14 mouse cellular contexts compared by ENCODE assay signal in the genomic region with DNA sequence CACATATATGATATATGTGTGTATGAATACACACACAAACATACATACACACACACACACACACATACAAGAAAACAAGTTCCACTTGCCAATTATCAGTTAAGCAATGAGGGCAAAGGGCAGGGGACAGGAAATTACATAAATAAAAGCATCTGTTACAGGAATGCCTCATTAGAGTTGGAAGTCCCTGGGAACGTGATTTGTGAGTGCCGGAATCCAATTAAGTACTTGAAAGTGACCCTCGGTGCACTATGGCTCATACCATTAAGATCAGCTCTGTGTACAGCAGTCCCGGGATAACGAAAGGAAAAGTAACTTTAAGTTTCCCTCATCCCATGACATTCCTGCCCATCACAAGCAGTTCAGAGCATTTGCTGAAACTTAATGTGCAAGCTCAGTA.
DNase-seq lines count a peak whose midpoint lies in the region; ATAC-seq and TF ChIP-seq lines count a peak whose summit lies in the region.
"Had no signal": no experiment of that assay in that cellular context is flagged by ENCODE, and none has a peak within 500 bp of the region (broad histone marks: within the 10 kb centered on the region; RNA-seq: fewer than 3 reads in every experiment).

No protein-coding gene starts in this region.

- no peak overlapping the region for H3K9ac ChIP-seq in lung, embryonic 16.5 days (ENCODE audit: low read length)
- no peak overlapping the region for H3K9ac ChIP-seq in forebrain, embryonic 12.5 days
- H3K9ac ChIP-seq: embryonic facial prominence, embryonic 12.5 days; lung, embryonic 15.5 days had no signal

- H3K36me3 ChIP-seq in lung, embryonic 16.5 days (ENCODE audit: control insufficient read depth, insufficient read depth, low read length): no peaks in the 10 kb centered on the region
- H3K36me3 ChIP-seq in forebrain, embryonic 12.5 days (replicated peaks): no peaks in the 10 kb centered on the region
- H3K36me3 ChIP-seq: embryonic facial prominence, embryonic 12.5 days; lung, embryonic 15.5 days had no signal

- no peaks in the 10 kb centered on the region for H3K4me1 ChIP-seq in lung, embryonic 16.5 days (replicated peaks; ENCODE audit: control insufficient read depth, insufficient read depth, low read length)
- no peaks in the 10 kb centered on the region for H3K4me1 ChIP-seq in forebrain, embryonic 12.5 days
- H3K4me1 ChIP-seq: embryonic facial prominence, embryonic 12.5 days; lung, embryonic 15.5 days had no signal

- ATAC-seq in lung, embryonic 16.5 days (ENCODE audit: low read depth): peak; percentile 47; the same call in 1 of the 2 replicates
- no peak for ATAC-seq in forebrain, embryonic 12.5 days (ENCODE audit: low FRiP score)

- WGBS in lung, embryonic 16.5 days: 67% methylated on average over 5 of the region's 5 CpGs
- WGBS in forebrain, embryonic 12.5 days: 57% methylated on average over 5 of the region's 5 CpGs

- H3K4me3 ChIP-seq in gastrocnemius, adult 2 months: peak overlapping the region; percentile 42
- H3K4me3 ChIP-seq in lung, embryonic 16.5 days (ENCODE audit: low read length): no peak overlapping the region
- no peak overlapping the region for H3K4me3 ChIP-seq in forebrain, embryonic 12.5 days (replicated peaks)
- H3K4me3 ChIP-seq: embryonic facial prominence, embryonic 12.5 days; lung, embryonic 15.5 days had no signal

- no peak for TF ChIP-seq CTCF in gastrocnemius, adult 2 months (IDR thresholded peaks at IDR 0.05)

- DNase-seq in gastrocnemius, adult 2 months: no peak
- no peak for DNase-seq in gastrocnemius, postnatal 36 days
- no peak for DNase-seq in lung, postnatal 25 days (ENCODE audit: low spot score)
- DNase-seq in kidney, postnatal 10 days: peak; percentile 30
- DNase-seq in retina, postnatal 1 day: peak; percentile 54
- DNase-seq in layer of hippocampus, adult 9-10 months (ENCODE audit: low spot score): no peak
- DNase-seq: cerebellum, adult 8-10 months; left cerebral cortex, postnatal 4 days; midbrain, embryonic 14.5 days; thymus, postnatal 25 days had no signal

- H3K27ac ChIP-seq in gastrocnemius, adult 2 months: no peak overlapping the region
- H3K27ac ChIP-seq in lung, embryonic 16.5 days (ENCODE audit: low read length): no peak overlapping the region
- H3K27ac ChIP-seq in forebrain, embryonic 12.5 days: no peak overlapping the region
- H3K27ac ChIP-seq: embryonic facial prominence, embryonic 12.5 days; lung, embryonic 15.5 days had no signal

- H3K9me3 ChIP-seq in lung, embryonic 16.5 days (ENCODE audit: control insufficient read depth, low read length): no peaks in the 10 kb centered on the region
- no peaks in the 10 kb centered on the region for H3K9me3 ChIP-seq in forebrain, embryonic 12.5 days
- H3K9me3 ChIP-seq: embryonic facial prominence, embryonic 12.5 days; lung, embryonic 15.5 days had no signal

- intact Hi-C loops in gastrocnemius, adult 2 months (cut with DNase I): no loop called here
- intact Hi-C loops in gastrocnemius, postnatal 36 days (cut with DNase I): no loop called here

- H3K4me2 ChIP-seq in lung, embryonic 16.5 days (ENCODE audit: low read depth, low read length): no peak overlapping the region
- H3K4me2 ChIP-seq in forebrain, embryonic 12.5 days: no peak overlapping the region
- H3K4me2 ChIP-seq: embryonic facial prominence, embryonic 12.5 days; lung, embryonic 15.5 days had no signal

- no peaks in the 10 kb centered on the region for H3K27me3 ChIP-seq in lung, embryonic 16.5 days (ENCODE audit: control insufficient read depth, insufficient read depth, low read depth, low read length)
- H3K27me3 ChIP-seq in forebrain, embryonic 12.5 days: no peaks in the 10 kb centered on the region
- H3K27me3 ChIP-seq: embryonic facial prominence, embryonic 12.5 days; lung, embryonic 15.5 days had no signal

Comparison
In these comparisons a context has a peak if more than half of its experiments do, and no peak if none do; other contexts are left out.
1. DNase-seq: peak in kidney, postnatal 10 days (single experiment) and retina, postnatal 1 day (single experiment); none in gastrocnemius, adult 2 months (single experiment), gastrocnemius, postnatal 36 days (0 of 2), lung, postnatal 25 days (single experiment) and layer of hippocampus, adult 9-10 months (single experiment).